ENCODE assay signal across 11 mouse cellular contexts in genomic region chr14:114856243-114857031, GRCm38 (mm10).
A peak's percentile ranks its signal among the peaks of the same experiment; 100 is the strongest.
DNase-seq lines count a peak whose midpoint lies in the region; ATAC-seq and TF ChIP-seq lines count a peak whose summit lies in the region.
"Had no signal": no experiment of that assay in that cellular context is flagged by ENCODE, and none has a peak within 500 bp of the region (broad histone marks: within the 10 kb centered on the region; RNA-seq: fewer than 3 reads in every experiment).

No protein-coding gene starts in this region.

- H3K4me3 ChIP-seq in forebrain, embryonic 14.5 days (ENCODE audit: low read depth, low read length), result no peak overlapping the region
- H3K4me3 ChIP-seq in limb, embryonic 10.5 days, result no peak overlapping the region
- H3K4me3 ChIP-seq in neural tube, embryonic 14.5 days (ENCODE audit: low read depth, low read length), result no peak overlapping the region
- H3K4me3 ChIP-seq in lung, adult 2 months (replicated peaks; ENCODE audit: extremely low read depth, low read depth, low read length), result no peak overlapping the region

- H3K4me2 ChIP-seq in forebrain, embryonic 14.5 days (ENCODE audit: low read length), result peak overlapping the region; percentile 18; the same call in 1 of the 2 replicates
- no peak overlapping the region for H3K4me2 ChIP-seq in neural tube, embryonic 14.5 days (ENCODE audit: low read depth, low read length)

- no peak overlapping the region for H3K27ac ChIP-seq in forebrain, embryonic 14.5 days (ENCODE audit: low read depth, low read length)
- H3K27ac ChIP-seq in limb, embryonic 10.5 days, result peak overlapping the region; percentile 88
- H3K27ac ChIP-seq in neural tube, embryonic 14.5 days (ENCODE audit: low read depth, low read length), result no peak overlapping the region

- H3K4me1 ChIP-seq in forebrain, embryonic 14.5 days (ENCODE audit: control insufficient read depth, insufficient read depth, low read length), result no peaks in the 10 kb centered on the region
- H3K4me1 ChIP-seq in limb, embryonic 10.5 days, result peaks cover 46% of the 10 kb centered on the region
- peaks cover 4% of the 10 kb centered on the region; the same call in 1 of the 2 replicates for H3K4me1 ChIP-seq in neural tube, embryonic 14.5 days (ENCODE audit: control insufficient read depth, insufficient read depth, low read length)
- H3K4me1 ChIP-seq in lung, adult 2 months (ENCODE audit: control insufficient read depth, insufficient read depth, low read length), result no peaks in the 10 kb centered on the region

- DNase-seq in kidney, adult 11 months, result peak; percentile 17
- no peak for DNase-seq in kidney, adult 18-20 months
- DNase-seq in forebrain, embryonic 14.5 days (ENCODE audit: low spot score), result no peak
- peak; percentile 49 for DNase-seq in limb, embryonic 10.5 days (ENCODE audit: low spot score)
- DNase-seq in lung, adult 2 months, result no peak
- no peak for DNase-seq in spleen, postnatal 36 days (ENCODE audit: low spot score in 2 of 2)
- DNase-seq in heart, postnatal 14 days, result no peak
- DNase-seq: cerebellum, adult 9-11 months; lung, postnatal 14 days; thymus, postnatal 4 days had no signal

- no peak for ATAC-seq in forebrain, embryonic 14.5 days
- peak; percentile 65 for ATAC-seq in neural tube, embryonic 14.5 days (ENCODE audit: low read depth)

- TF ChIP-seq CTCF in lung, adult 2 months (IDR thresholded peaks at IDR 0.05; ENCODE audit: insufficient read depth, low read length), result no peak

- H3K36me3 ChIP-seq in forebrain, embryonic 14.5 days (ENCODE audit: control insufficient read depth, insufficient read depth, low read length), result no peaks in the 10 kb centered on the region
- H3K36me3 ChIP-seq in limb, embryonic 10.5 days, result no peaks in the 10 kb centered on the region
- no peaks in the 10 kb centered on the region for H3K36me3 ChIP-seq in neural tube, embryonic 14.5 days (ENCODE audit: control insufficient read depth, insufficient read depth, low read length)

- H3K27me3 ChIP-seq in forebrain, embryonic 14.5 days (replicated peaks; ENCODE audit: control insufficient read depth, insufficient read depth, low read length), result 0 out of 2 replicates have a peak, but pooled peaks cover 6% of the 10 kb centered on the region
- H3K27me3 ChIP-seq in limb, embryonic 10.5 days (ENCODE audit: low read depth, poor library complexity, severe bottlenecking), result no peaks in the 10 kb centered on the region
- no peaks in the 10 kb centered on the region; the same call in 1 of the 2 replicates for H3K27me3 ChIP-seq in neural tube, embryonic 14.5 days (ENCODE audit: control insufficient read depth, insufficient read depth, low read length)

- no peak overlapping the region for H3K9ac ChIP-seq in forebrain, embryonic 14.5 days (ENCODE audit: low read length)
- no peak overlapping the region for H3K9ac ChIP-seq in neural tube, embryonic 14.5 days (replicated peaks; ENCODE audit: low read depth, low read length)

- no peak for TF ChIP-seq POLR2A in lung, adult 2 months (IDR thresholded peaks at IDR 0.05; ENCODE audit: borderline replicate concordance, extremely low read depth, low read depth, low read length)

- H3K9me3 ChIP-seq in forebrain, embryonic 14.5 days (replicated peaks; ENCODE audit: control insufficient read depth, low read length), result no peaks in the 10 kb centered on the region
- no peaks in the 10 kb centered on the region for H3K9me3 ChIP-seq in limb, embryonic 10.5 days (replicated peaks)
- H3K9me3 ChIP-seq in neural tube, embryonic 14.5 days (ENCODE audit: control insufficient read depth, low read length), result no peaks in the 10 kb centered on the region

- WGBS in forebrain, embryonic 14.5 days, result 17% methylated on average over 18 of the region's 18 CpGs
- 11% methylated on average over 18 of the region's 18 CpGs for WGBS in limb, embryonic 10.5 days
- 10% methylated on average over 18 of the region's 18 CpGs for WGBS in neural tube, embryonic 14.5 days
- 82% methylated on average over 18 of the region's 18 CpGs for WGBS in lung, adult 2 months

- intact Hi-C loops in heart, postnatal 14 days (cut with DNase I), result no loop called here

Comparison
In these comparisons a context has a peak if more than half of its experiments do, and no peak if none do; other contexts are left out.
1. DNase-seq: peak in kidney, adult 11 months (single experiment) and limb, embryonic 10.5 days (single experiment); none in kidney, adult 18-20 months (single experiment), forebrain, embryonic 14.5 days (single experiment), lung, adult 2 months (single experiment), spleen, postnatal 36 days (0 of 2) and heart, postnatal 14 days (0 of 2).